Mouse (Mus musculus) ES-Bruce4 (cell line): ENCODE results near the gene Ovch2. TPM values are rescaled to one million over a fixed set of nuclear protein-coding genes. Genes with fewer than 3 reads are reported as not detected.

ENCODE experiments used
- H3K27ac ChIP-seq: 2 replicates; pipeline ENCODE4 v1.5.1; 2012; ENCODE audit warnings: low read length, inconsistent platforms; ENCODE audit not compliant: insufficient read depth
- H3K27me3 ChIP-seq: 2 replicates; pipeline ENCODE4 v1.6.1; 2012; ENCODE audit warnings: mild to moderate bottlenecking, low read length, inconsistent platforms; ENCODE audit not compliant: control insufficient read depth, poor library complexity, insufficient read depth, severe bottlenecking
- H3K36me3 ChIP-seq: 2 replicates; pipeline ENCODE4 v1.6.1; 2012; ENCODE audit warnings: inconsistent platforms, mild to moderate bottlenecking, low read length, moderate library complexity; ENCODE audit not compliant: control insufficient read depth, poor library complexity, insufficient read depth, severe bottlenecking
- H3K4me1 ChIP-seq: one replicate; pipeline ENCODE4 v1.8.1; 2011; ENCODE audit warnings: low read length; ENCODE audit not compliant: control insufficient read depth, insufficient read depth
- H3K4me3 ChIP-seq: 2 replicates; pipeline ENCODE4 v1.5.1; 2011; ENCODE audit warnings: low read depth, mild to moderate bottlenecking, low read length
- H3K9ac ChIP-seq: 2 replicates; pipeline ENCODE4 v1.6.1; 2012; ENCODE audit warnings: low read depth, mild to moderate bottlenecking, inconsistent platforms; ENCODE audit not compliant: poor library complexity, severe bottlenecking
- H3K9me3 ChIP-seq: replicated peaks from 2 replicates; pipeline ENCODE4 v1.6.1; 2012; ENCODE audit warnings: mild to moderate bottlenecking, low read length, inconsistent platforms; ENCODE audit not compliant: control insufficient read depth, poor library complexity, insufficient read depth, severe bottlenecking
- CTCF ChIP-seq: IDR thresholded peaks from one replicate; pipeline ENCODE4 v1.8.1; 2011; ENCODE audit warnings: low read depth, low read length
- EP300 ChIP-seq: IDR thresholded peaks from 2 replicates; pipeline ENCODE4 v1.6.1; 2011; ENCODE audit warnings: low read depth, low read length; ENCODE audit not compliant: insufficient read depth
- POLR2A ChIP-seq: IDR thresholded peaks from one replicate; pipeline ENCODE4 v1.8.1; 2011; ENCODE audit warnings: low read length; ENCODE audit not compliant: insufficient read depth
- polyA plus RNA-seq: library from polyadenylated mRNA; stranded (reverse); fragments of >200 nt; gene quantifications from 2 replicates; pipeline ENCODE4 v1.2.4, GENCODE M21; 2011; ENCODE audit warnings: low read depth; ENCODE audit not compliant: missing spikeins, insufficient read depth, insufficient read length

Gene Ovch2
- polyA plus RNA-seq, 1 experiment, result not detected

- Histone ChIP-seq H3K9ac (peak within 1 kb of the TSS; percentile 36), H3K4me1 (no peaks in the 10 kb centered on the region), H3K9me3 (no peaks in the 10 kb centered on the region), H3K27me3 (no peaks in the 10 kb centered on the region), H3K27ac (peak within 1 kb of the TSS; percentile 26; the same call in 1 of the 2 replicates), H3K36me3 (no peaks in the 10 kb centered on the region), H3K4me3 (peak within 1 kb of the TSS; percentile 55)
- peak; percentile 49; the same call in 1 of the 2 replicates for TF ChIP-seq EP300
- TF ChIP-seq POLR2A, result no peak
- peak; percentile 25 for TF ChIP-seq CTCF
Observed at GRCm38 (mm10) chr7:107757308-107758151, 43.5 kb downstream of the Ovch2 start, which contains the start of gene Cyb5r2. Cyb5r2 (minus strand) TSS chr7:107758032.

- TF ChIP-seq CTCF (no peak), POLR2A (no peak), EP300 (no peak)
- Histone ChIP-seq H3K4me1 (no peaks in the 10 kb centered on the region), H3K9me3 (no peaks in the 10 kb centered on the region), H3K27ac (no peak overlapping the region), H3K4me3 (no peak overlapping the region), H3K36me3 (no peaks in the 10 kb centered on the region), H3K27me3 (no peaks in the 10 kb centered on the region), H3K9ac (no peak overlapping the region)
Observed at GRCm38 (mm10) chr7:107756748-107757147, 44.3 kb downstream of the Ovch2 start.

- TF ChIP-seq EP300, result no peak
- TF ChIP-seq CTCF, result no peak
- no peak for TF ChIP-seq POLR2A
- Histone ChIP-seq H3K9ac (no peak overlapping the region), H3K36me3 (no peaks in the 10 kb centered on the region), H3K4me1 (no peaks in the 10 kb centered on the region), H3K4me3 (no peak overlapping the region), H3K27me3 (no peaks in the 10 kb centered on the region), H3K9me3 (no peaks in the 10 kb centered on the region), H3K27ac (no peak overlapping the region)
Observed at GRCm38 (mm10) chr7:107755905-107756304, 45.1 kb downstream of the Ovch2 start.

GRCm38 (mm10) chr7:107752031-107752520 lies 48.9 kb downstream of the Ovch2 start:
- H3K9ac ChIP-seq, result no peak overlapping the region
- no peak overlapping the region for H3K4me3 ChIP-seq
- H3K4me1 ChIP-seq, result no peaks in the 10 kb centered on the region
- no peak overlapping the region for H3K27ac ChIP-seq
- TF ChIP-seq CTCF (no peak), POLR2A (no peak)
- H3K36me3 ChIP-seq, result no peaks in the 10 kb centered on the region
- no peaks in the 10 kb centered on the region for H3K27me3 ChIP-seq
- H3K9me3 ChIP-seq, result no peaks in the 10 kb centered on the region

- Histone ChIP-seq H3K4me3 (no peak overlapping the region), H3K27ac (no peak overlapping the region), H3K9me3 (no peaks in the 10 kb centered on the region), H3K9ac (no peak overlapping the region), H3K4me1 (no peaks in the 10 kb centered on the region), H3K27me3 (no peaks in the 10 kb centered on the region), H3K36me3 (no peaks in the 10 kb centered on the region)
- no peak for TF ChIP-seq CTCF
- no peak for TF ChIP-seq EP300
- TF ChIP-seq POLR2A, result no peak
Observed at GRCm38 (mm10) chr7:107749721-107750120, 51.3 kb downstream of the Ovch2 start.

GRCm38 (mm10) chr7:107749270-107749669 lies 51.7 kb downstream of the Ovch2 start:
- no peaks in the 10 kb centered on the region for H3K36me3 ChIP-seq
- H3K9ac ChIP-seq, result no peak overlapping the region
- H3K4me1 ChIP-seq, result no peaks in the 10 kb centered on the region
- TF ChIP-seq CTCF (no peak), POLR2A (no peak), EP300 (no peak)
- no peaks in the 10 kb centered on the region for H3K9me3 ChIP-seq
- H3K4me3 ChIP-seq, result no peak overlapping the region
- H3K27ac ChIP-seq, result no peak overlapping the region
- H3K27me3 ChIP-seq, result no peaks in the 10 kb centered on the region
